Mouse (Mus musculus) forebrain, embryonic 12.5 days (tissue): Measurements from ENCODE around the gene Gm13278. TPM values are rescaled to one million over a fixed set of nuclear protein-coding genes. Genes with fewer than 3 reads are reported as not detected.

Source experiments
- polyA plus RNA-seq: library from polyadenylated mRNA; unstranded; fragments of >200 nt; fragmentation: Nextera tagmentation; extraction: Ambion mirVana; gene quantifications from 2 replicates; pipeline ENCODE4 v1.2.1, GENCODE M21; 2016

The Gm13278 gene
- polyA plus RNA-seq, 1 experiment from 2014 or later = not detected

Other genes with a start within 250 kb of the Gm13278 start
- not detected in 2 replicates for gene Ifna15, start 233.3 kb upstream of the Gm13278 start, polyA plus RNA-seq
- not detected in 2 replicates for gene Ifna14, start 219.8 kb upstream of the Gm13278 start, polyA plus RNA-seq
- gene Ifna9, start 199.2 kb upstream of the Gm13278 start, polyA plus RNA-seq = not detected in 2 replicates
- not detected in 2 replicates for gene Ifna12, start 188.2 kb upstream of the Gm13278 start, polyA plus RNA-seq
- gene C87499, start 157.1 kb upstream of the Gm13278 start, polyA plus RNA-seq = not detected in 2 replicates
- gene Ifna13, start 147.1 kb upstream of the Gm13278 start, polyA plus RNA-seq = not detected in 2 replicates
- gene Ifna16, start 114.6 kb upstream of the Gm13278 start, polyA plus RNA-seq = not detected in 2 replicates
- gene Ifna2, start 107.6 kb upstream of the Gm13278 start, polyA plus RNA-seq = not detected in 2 replicates
- gene Ifnab, start 100.2 kb upstream of the Gm13278 start, polyA plus RNA-seq = not detected in 2 replicates
- gene Gm26566, start 69.7 kb upstream of the Gm13278 start, polyA plus RNA-seq = 1.6 and 2.4 TPM in 2 replicates
- 142 and 149 TPM in 2 replicates for gene Klhl9, start 69.1 kb upstream of the Gm13278 start, polyA plus RNA-seq
- gene Gm13271, start 36.7 kb upstream of the Gm13278 start, polyA plus RNA-seq = not detected in 2 replicates
- gene Gm13283, start 31.4 kb upstream of the Gm13278 start, polyA plus RNA-seq = 0.15 and 0.18 TPM in 2 replicates
- 0.55 TPM in 1 of 2 replicates, not detected in the other for gene Gm13290, start 17.7 kb upstream of the Gm13278 start, polyA plus RNA-seq
- not detected in 2 replicates for gene Gm13289, start 14.6 kb upstream of the Gm13278 start, polyA plus RNA-seq
- not detected in 2 replicates for gene Gm13272, start 11.7 kb upstream of the Gm13278 start, polyA plus RNA-seq
- gene Ifnz, start 9.4 kb upstream of the Gm13278 start, polyA plus RNA-seq = not detected in 2 replicates
- not detected in 2 replicates for gene Gm13276, start 5.8 kb upstream of the Gm13278 start, polyA plus RNA-seq
- not detected in 2 replicates for gene Gm13277, start 2.9 kb upstream of the Gm13278 start, polyA plus RNA-seq
- not detected in 2 replicates for gene Gm13275, start 2.9 kb downstream of the Gm13278 start, polyA plus RNA-seq
- not detected in 2 replicates for gene Gm13279, start 5.8 kb downstream of the Gm13278 start, polyA plus RNA-seq
- gene Gm13285, start 8.1 kb downstream of the Gm13278 start, polyA plus RNA-seq = 0.29 TPM in 1 of 2 replicates, not detected in the other
- not detected in 2 replicates for gene Gm13287, start 11.7 kb downstream of the Gm13278 start, polyA plus RNA-seq
- gene Gm13288, start 14.0 kb downstream of the Gm13278 start, polyA plus RNA-seq = 0.15 TPM in 1 of 2 replicates, not detected in the other
- not detected in 2 replicates for gene Ifna7, start 24.7 kb downstream of the Gm13278 start, polyA plus RNA-seq
- not detected in 2 replicates for gene Ifna11, start 28.4 kb downstream of the Gm13278 start, polyA plus RNA-seq
- gene Ifna6, start 35.9 kb downstream of the Gm13278 start, polyA plus RNA-seq = not detected in 2 replicates
- not detected in 2 replicates for gene Ifna5, start 44.0 kb downstream of the Gm13278 start, polyA plus RNA-seq
- gene Ifna4, start 50.3 kb downstream of the Gm13278 start, polyA plus RNA-seq = not detected in 2 replicates
- not detected in 2 replicates for gene Ifna1, start 58.5 kb downstream of the Gm13278 start, polyA plus RNA-seq
- gene Ifne, start 88.7 kb downstream of the Gm13278 start, polyA plus RNA-seq = not detected in 2 replicates